Mouse (Mus musculus) forebrain, embryonic 12.5 days (tissue): ENCODE results near the gene Prss35. TPM values are rescaled to one million over a fixed set of nuclear protein-coding genes. Genes with fewer than 3 reads are reported as not detected.

Experiments
- ATAC-seq: fragments of 200-750 bp; cut with Nextera tagmentation; 2 replicates; pipeline ENCODE4 v1.8.0; 2017; ENCODE audit warnings: moderate TSS enrichment; ENCODE audit not compliant: low FRiP score
- H3K27ac ChIP-seq: fragments of 300-500 bp; sonication (generic); 2 replicates; pipeline ENCODE4 v1.5.1; 2016; ENCODE audit warnings: mild to moderate bottlenecking
- H3K27me3 ChIP-seq: fragments of 300-500 bp; sonication (generic); 2 replicates; pipeline ENCODE4 v1.6.1; 2016; ENCODE audit warnings: mild to moderate bottlenecking
- H3K36me3 ChIP-seq: fragments of 300-500 bp; sonication (generic); replicated peaks from 2 replicates; pipeline ENCODE4 v1.6.1; 2016; ENCODE audit warnings: mild to moderate bottlenecking
- H3K4me1 ChIP-seq: fragments of 300-500 bp; sonication (generic); 2 replicates; pipeline ENCODE4 v1.6.1; 2016
- H3K4me2 ChIP-seq: fragments of 300-500 bp; sonication (generic); 2 replicates; pipeline ENCODE4 v1.6.1; 2016; ENCODE audit warnings: mild to moderate bottlenecking, moderate library complexity
- H3K4me3 ChIP-seq: fragments of 300-500 bp; sonication (generic); replicated peaks from 2 replicates; pipeline ENCODE4 v1.5.1; 2016; ENCODE audit warnings: mild to moderate bottlenecking
- H3K9ac ChIP-seq: fragments of 300-500 bp; sonication (generic); 2 replicates; pipeline ENCODE4 v1.6.1; 2016; ENCODE audit warnings: mild to moderate bottlenecking
- H3K9me3 ChIP-seq: fragments of 300-500 bp; sonication (generic); 2 replicates; pipeline ENCODE4 v1.6.1; 2016
- WGBS: fragments of 180-500 bp; shearing (Covaris S2); methylation state at CpG from one replicate; pipeline ENCODE4 v1.1.7; 2016; 5-methylcytosine and 5-hydroxymethylcytosine counted together
- polyA plus RNA-seq: library from polyadenylated mRNA; unstranded; fragments of >200 nt; fragmentation: Nextera tagmentation; extraction: Ambion mirVana; gene quantifications from 2 replicates; pipeline ENCODE4 v1.2.1, GENCODE M21; 2016

Gene Prss35
- polyA plus RNA-seq, 1 experiment from 2014 or later, result 1.7 TPM

GRCm38 (mm10) chr9:86716540-86716939 is 26.9 kb upstream of the Prss35 start:
- H3K4me2 ChIP-seq, result no peak overlapping the region
- H3K36me3 ChIP-seq, result no peaks in the 10 kb centered on the region
- H3K9ac ChIP-seq, result no peak overlapping the region
- H3K27me3 ChIP-seq, result no peaks in the 10 kb centered on the region; the same call in 1 of the 2 replicates
- 58% methylated on average over 2 of the region's 2 CpGs for WGBS
- H3K27ac ChIP-seq, result no peak overlapping the region
- no peak overlapping the region for H3K4me3 ChIP-seq
- no peaks in the 10 kb centered on the region for H3K4me1 ChIP-seq
- H3K9me3 ChIP-seq, result no peaks in the 10 kb centered on the region
- no peak for ATAC-seq

- Histone ChIP-seq H3K36me3 (no peaks in the 10 kb centered on the region), H3K4me1 (no peaks in the 10 kb centered on the region), H3K9me3 (no peaks in the 10 kb centered on the region), H3K27ac (no peak overlapping the region), H3K4me3 (no peak overlapping the region), H3K27me3 (no peaks in the 10 kb centered on the region; the same call in 1 of the 2 replicates), H3K4me2 (no peak overlapping the region), H3K9ac (no peak overlapping the region)
- no peak for ATAC-seq
- 80% methylated on average over 5 of the region's 5 CpGs for WGBS
These were observed 26.3 kb upstream of the Prss35 start for GRCm38 (mm10) chr9:86717119-86717518.

- Histone ChIP-seq H3K4me1 (no peaks in the 10 kb centered on the region), H3K4me2 (no peak overlapping the region), H3K27me3 (no peaks in the 10 kb centered on the region; the same call in 1 of the 2 replicates), H3K36me3 (no peaks in the 10 kb centered on the region), H3K27ac (no peak overlapping the region), H3K4me3 (no peak overlapping the region), H3K9me3 (no peaks in the 10 kb centered on the region), H3K9ac (no peak overlapping the region)
- no peak for ATAC-seq
- 94% methylated on average over 5 of the region's 5 CpGs for WGBS
These were observed 23.2 kb upstream of the Prss35 start for GRCm38 (mm10) chr9:86720227-86720626.

- Histone ChIP-seq H3K9ac (no peak overlapping the region), H3K27me3 (no peaks in the 10 kb centered on the region; the same call in 1 of the 2 replicates), H3K27ac (no peak overlapping the region), H3K4me1 (peaks cover 4% of the 10 kb centered on the region), H3K36me3 (no peaks in the 10 kb centered on the region), H3K4me2 (no peak overlapping the region), H3K4me3 (no peak overlapping the region), H3K9me3 (no peaks in the 10 kb centered on the region)
- WGBS, result 87% methylated on average over 2 of the region's 2 CpGs
- no peak for ATAC-seq
These were observed 22.7 kb upstream of the Prss35 start for GRCm38 (mm10) chr9:86720794-86721193.

GRCm38 (mm10) chr9:86725066-86725465 is 18.4 kb upstream of the Prss35 start:
- ATAC-seq, result no peak
- no peak overlapping the region for H3K4me3 ChIP-seq
- H3K27ac ChIP-seq, result no peak overlapping the region
- H3K9ac ChIP-seq, result no peak overlapping the region
- no peaks in the 10 kb centered on the region for H3K9me3 ChIP-seq
- peaks cover 7% of the 10 kb centered on the region for H3K4me1 ChIP-seq
- no peaks in the 10 kb centered on the region for H3K27me3 ChIP-seq
- no peak overlapping the region for H3K4me2 ChIP-seq
- WGBS, result 90% methylated on average over 4 of the region's 4 CpGs
- H3K36me3 ChIP-seq, result no peaks in the 10 kb centered on the region

- ATAC-seq, result peak; percentile 68
- H3K27ac ChIP-seq, result peak overlapping the region; percentile 10; the same call in 1 of the 2 replicates
- H3K9me3 ChIP-seq, result no peaks in the 10 kb centered on the region
- WGBS, result 22% methylated on average over 7 of the region's 7 CpGs
- no peak overlapping the region for H3K9ac ChIP-seq
- H3K4me1 ChIP-seq, result peaks cover 7% of the 10 kb centered on the region
- no peaks in the 10 kb centered on the region for H3K27me3 ChIP-seq
- no peak overlapping the region for H3K4me3 ChIP-seq
- H3K36me3 ChIP-seq, result no peaks in the 10 kb centered on the region
- H3K4me2 ChIP-seq, result 0 out of 2 replicates have a peak overlapping the region, but pooled peaks have one; percentile 9
These were observed 17.7 kb upstream of the Prss35 start for GRCm38 (mm10) chr9:86725604-86726380.

- Histone ChIP-seq H3K9ac (no peak overlapping the region), H3K36me3 (no peaks in the 10 kb centered on the region), H3K9me3 (no peaks in the 10 kb centered on the region), H3K27me3 (no peaks in the 10 kb centered on the region), H3K4me3 (no peak overlapping the region), H3K27ac (0 out of 2 replicates have a peak overlapping the region, but pooled peaks have one; percentile 10), H3K4me1 (peaks cover 7% of the 10 kb centered on the region), H3K4me2 (0 out of 2 replicates have a peak overlapping the region, but pooled peaks have one; percentile 9)
- 0 out of 2 replicates have a peak, but pooled peaks have one; percentile 18 for ATAC-seq
- 74% methylated on average over 5 of the region's 5 CpGs for WGBS
These were observed 17.1 kb upstream of the Prss35 start for GRCm38 (mm10) chr9:86726381-86726720.

- Histone ChIP-seq H3K4me2 (no peak overlapping the region), H3K27me3 (no peaks in the 10 kb centered on the region), H3K36me3 (no peaks in the 10 kb centered on the region), H3K4me3 (no peak overlapping the region), H3K4me1 (peaks cover 7% of the 10 kb centered on the region), H3K27ac (no peak overlapping the region), H3K9me3 (no peaks in the 10 kb centered on the region), H3K9ac (no peak overlapping the region)
- no peak for ATAC-seq
- 76% methylated on average over 10 of the region's 10 CpGs for WGBS
These were observed 15.1 kb upstream of the Prss35 start for GRCm38 (mm10) chr9:86728214-86728814.

GRCm38 (mm10) chr9:86729084-86729483 is 14.4 kb upstream of the Prss35 start:
- Histone ChIP-seq H3K4me2 (no peak overlapping the region), H3K36me3 (no peaks in the 10 kb centered on the region), H3K27me3 (no peaks in the 10 kb centered on the region), H3K27ac (no peak overlapping the region), H3K4me1 (peaks cover 7% of the 10 kb centered on the region), H3K9ac (no peak overlapping the region), H3K4me3 (no peak overlapping the region), H3K9me3 (no peaks in the 10 kb centered on the region)
- 72% methylated on average over 1 of the region's 1 CpGs for WGBS
- no peak for ATAC-seq

GRCm38 (mm10) chr9:86729811-86730210 is 13.6 kb upstream of the Prss35 start:
- no peaks in the 10 kb centered on the region for H3K27me3 ChIP-seq
- no peak overlapping the region for H3K9ac ChIP-seq
- ATAC-seq, result no peak
- peaks cover 7% of the 10 kb centered on the region for H3K4me1 ChIP-seq
- no peaks in the 10 kb centered on the region for H3K9me3 ChIP-seq
- no peaks in the 10 kb centered on the region for H3K36me3 ChIP-seq
- H3K4me2 ChIP-seq, result no peak overlapping the region
- H3K4me3 ChIP-seq, result no peak overlapping the region
- H3K27ac ChIP-seq, result no peak overlapping the region
- 92% methylated on average over 3 of the region's 3 CpGs for WGBS

GRCm38 (mm10) chr9:86734357-86734756 is 9.1 kb upstream of the Prss35 start:
- no peak overlapping the region for H3K4me3 ChIP-seq
- no peaks in the 10 kb centered on the region for H3K4me1 ChIP-seq
- H3K27ac ChIP-seq, result no peak overlapping the region
- ATAC-seq, result no peak
- no peaks in the 10 kb centered on the region for H3K36me3 ChIP-seq
- no peaks in the 10 kb centered on the region for H3K9me3 ChIP-seq
- no peaks in the 10 kb centered on the region for H3K27me3 ChIP-seq
- H3K4me2 ChIP-seq, result no peak overlapping the region
- no peak overlapping the region for H3K9ac ChIP-seq

GRCm38 (mm10) chr9:86734795-86735194 is 8.7 kb upstream of the Prss35 start:
- no peak overlapping the region for H3K9ac ChIP-seq
- no peaks in the 10 kb centered on the region for H3K4me1 ChIP-seq
- no peak overlapping the region for H3K4me2 ChIP-seq
- no peaks in the 10 kb centered on the region for H3K36me3 ChIP-seq
- no peaks in the 10 kb centered on the region for H3K27me3 ChIP-seq
- H3K9me3 ChIP-seq, result no peaks in the 10 kb centered on the region
- no peak overlapping the region for H3K27ac ChIP-seq
- no peak for ATAC-seq
- H3K4me3 ChIP-seq, result no peak overlapping the region
- WGBS, result 81% methylated on average over 9 of the region's 9 CpGs

- ATAC-seq, result no peak
- Histone ChIP-seq H3K36me3 (no peaks in the 10 kb centered on the region), H3K9ac (no peak overlapping the region), H3K9me3 (no peaks in the 10 kb centered on the region), H3K27me3 (no peaks in the 10 kb centered on the region), H3K27ac (no peak overlapping the region), H3K4me2 (no peak overlapping the region), H3K4me1 (no peaks in the 10 kb centered on the region; the same call in 1 of the 2 replicates), H3K4me3 (no peak overlapping the region)
- WGBS, result 93% methylated on average over 4 of the region's 4 CpGs
These were observed 6.5 kb upstream of the Prss35 start for GRCm38 (mm10) chr9:86736991-86737390.
